Mouse (Mus musculus) kidney, adult 18-20 months (tissue): ENCODE measurements around the gene Sppl2b.
"Not testable (repeated sequence)": the region's sequence is repeated elsewhere in the genome, so short reads cannot be mapped to it uniquely, and the experiment has no call there.

Source experiments
- DNase-seq: peaks from one replicate; pipeline ENCODE4 v3.0.0; 2021

The Sppl2b gene

GRCm38 (mm10) chr10:80854913-80855748 lies at the start of gene Sppl2b, which contains the start of gene Lsm7:
TSS of gene Sppl2b (plus strand) at chr10:80855275.
TSS of gene Lsm7 (minus strand) at chr10:80855209.
- DNase-seq: peak; percentile 97

GRCm38 (mm10) chr10:80805322-80805721 lies 49.8 kb upstream of the Sppl2b start:
- DNase-seq: no peak

- peak; percentile 80 for DNase-seq
Measured at GRCm38 (mm10) chr10:80805925-80806324, 49.1 kb upstream of the Sppl2b start.

GRCm38 (mm10) chr10:80806341-80807056 lies 48.6 kb upstream of the Sppl2b start:
- no peak for DNase-seq

- peak; percentile 74 for DNase-seq
Measured at GRCm38 (mm10) chr10:80807057-80807627, 47.9 kb upstream of the Sppl2b start.

GRCm38 (mm10) chr10:80808099-80808984 lies 46.7 kb upstream of the Sppl2b start:
- no peak for DNase-seq

GRCm38 (mm10) chr10:80808985-80809632 lies 46.0 kb upstream of the Sppl2b start:
- no peak for DNase-seq

GRCm38 (mm10) chr10:80810084-80810483 lies 45.0 kb upstream of the Sppl2b start:
- DNase-seq: no peak

- DNase-seq: no peak
Measured at GRCm38 (mm10) chr10:80812391-80813041, 42.6 kb upstream of the Sppl2b start.

- DNase-seq: no peak
Measured at GRCm38 (mm10) chr10:80813366-80813765, 41.7 kb upstream of the Sppl2b start, which contains the start of gene Jsrp1. TSS of gene Jsrp1 (minus strand) at chr10:80813498.

- DNase-seq: no peak
Measured at GRCm38 (mm10) chr10:80814800-80815199, 40.3 kb upstream of the Sppl2b start.

- DNase-seq: not testable (repeated sequence)
Measured at GRCm38 (mm10) chr10:80816303-80816702, 38.8 kb upstream of the Sppl2b start.

- no peak for DNase-seq
Measured at GRCm38 (mm10) chr10:80817164-80817563, 37.9 kb upstream of the Sppl2b start.

- DNase-seq: not testable (repeated sequence)
Measured at GRCm38 (mm10) chr10:80817955-80818354, 37.1 kb upstream of the Sppl2b start.

- no peak for DNase-seq
Measured at GRCm38 (mm10) chr10:80818599-80819281, 36.3 kb upstream of the Sppl2b start.

- DNase-seq: peak; percentile 64
Measured at GRCm38 (mm10) chr10:80819406-80819805, 35.7 kb upstream of the Sppl2b start.

- no peak for DNase-seq
Measured at GRCm38 (mm10) chr10:80821991-80822390, 33.1 kb upstream of the Sppl2b start.

- DNase-seq: no peak
Measured at GRCm38 (mm10) chr10:80822528-80822927, 32.5 kb upstream of the Sppl2b start.

- no peak for DNase-seq
Measured at GRCm38 (mm10) chr10:80823316-80823715, 31.8 kb upstream of the Sppl2b start.

- DNase-seq: peak; percentile 23
Measured at GRCm38 (mm10) chr10:80823847-80824643, 31.0 kb upstream of the Sppl2b start.
